Mouse (Mus musculus) C2C12 (cell line): ENCODE data around the gene Ddx10. TPM values are rescaled to one million over a fixed set of nuclear protein-coding genes. Genes with fewer than 3 reads are reported as not detected.
A peak's percentile ranks its signal among the peaks of the same experiment; 100 is the strongest.

Experiments used
- H3K27me3 ChIP-seq: one replicate; pipeline ENCODE4 v1.6.1; 2011; ENCODE audit not compliant: control insufficient read depth, insufficient read depth, insufficient read length
- H3K36me3 ChIP-seq: one replicate; pipeline ENCODE4 v1.6.1; 2011; ENCODE audit not compliant: control insufficient read depth, insufficient read depth
- H3K4me3 ChIP-seq: one replicate; pipeline ENCODE4 v1.5.1; 2011; ENCODE audit warnings: mild to moderate bottlenecking, control low read depth; ENCODE audit not compliant: poor library complexity, insufficient read depth, severe bottlenecking
- H3K79me2 ChIP-seq: one replicate; pipeline ENCODE4 v1.6.1; 2011; ENCODE audit not compliant: control insufficient read depth, insufficient read depth
- H3K79me3 ChIP-seq: one replicate; pipeline ENCODE4 v1.6.1; 2011; ENCODE audit warnings: low read depth, control low read depth
- H3ac ChIP-seq: one replicate; pipeline ENCODE3; 2011; ENCODE audit warnings: low read depth; ENCODE audit not compliant: control insufficient read depth, insufficient read length
- CEBPB ChIP-seq: IDR thresholded peaks from one replicate; pipeline ENCODE4 v1.6.1; 2011; ENCODE audit warnings: low read depth, mild to moderate bottlenecking, control low read depth, moderate library complexity
- CTCF ChIP-seq: IDR thresholded peaks from one replicate; pipeline ENCODE4 v1.5.1; 2011; ENCODE audit not compliant: control insufficient read depth, insufficient read depth, insufficient read length
- FOSL1 ChIP-seq: IDR thresholded peaks from one replicate; pipeline ENCODE4 v1.8.0; 2011; ENCODE audit warnings: mild to moderate bottlenecking, low read length; ENCODE audit not compliant: poor library complexity, insufficient read depth, severe bottlenecking
- MAX ChIP-seq: IDR thresholded peaks from one replicate; pipeline ENCODE4 v1.6.1; 2011; ENCODE audit warnings: mild to moderate bottlenecking, control low read depth
- MYOD1 ChIP-seq: IDR thresholded peaks from one replicate; pipeline ENCODE4 v1.6.1; 2011; ENCODE audit warnings: low read depth; ENCODE audit not compliant: control insufficient read depth, insufficient read length
- MYOG ChIP-seq: IDR thresholded peaks from one replicate; pipeline ENCODE4 v1.6.1; 2011; ENCODE audit not compliant: control insufficient read depth, insufficient read length; ENCODE audit errors: extremely low read depth
- USF1 ChIP-seq: IDR thresholded peaks from one replicate; pipeline ENCODE4 v1.6.1; 2011; ENCODE audit warnings: low read depth, mild to moderate bottlenecking, control low read depth, moderate library complexity
- polyA plus RNA-seq: library from polyadenylated mRNA; unstranded; fragments of >200 nt; fragmentation: generic; extraction: Trizol; gene quantifications from one replicate; pipeline ENCODE4 v1.2.1, GENCODE M21; 2012; ENCODE audit warnings: missing spikeins

Ddx10 gene
- polyA plus RNA-seq, 1 experiment: 6.5 TPM

- Histone ChIP-seq H3K27me3 (no peaks in the 10 kb centered on the region), H3K79me3 (no peaks in the 10 kb centered on the region), H3K4me3 (no peak overlapping the region), H3ac (no peak overlapping the region), H3K79me2 (no peaks in the 10 kb centered on the region), H3K36me3 (no peaks in the 10 kb centered on the region)
- no peak for TF ChIP-seq MAX
- TF ChIP-seq MYOD1: peak; percentile 23
- TF ChIP-seq CTCF: no peak
Observed at GRCm38 (mm10) chr9:53140610-53141165, 107.2 kb downstream of the Ddx10 start.

- no peak overlapping the region for H3K4me3 ChIP-seq
Observed at GRCm38 (mm10) chr9:53132826-53133225, 115.0 kb downstream of the Ddx10 start.

GRCm38 (mm10) chr9:53130460-53130859 lies 117.4 kb downstream of the Ddx10 start:
- no peaks in the 10 kb centered on the region for H3K79me3 ChIP-seq
- no peak for TF ChIP-seq FOSL1
- no peak for TF ChIP-seq MAX
- no peak for TF ChIP-seq MYOD1
- TF ChIP-seq CTCF: no peak
- TF ChIP-seq CEBPB: no peak
- TF ChIP-seq MYOG: no peak
- TF ChIP-seq USF1: no peak
- H3K27me3 ChIP-seq: no peaks in the 10 kb centered on the region
- no peak overlapping the region for H3K4me3 ChIP-seq
- no peaks in the 10 kb centered on the region for H3K36me3 ChIP-seq
- no peak overlapping the region for H3ac ChIP-seq
- H3K79me2 ChIP-seq: no peaks in the 10 kb centered on the region

More at GRCm38 (mm10) chr9:53132826-53133225, 115.0 kb downstream of the Ddx10 start:
- no peak for TF ChIP-seq MYOG
- TF ChIP-seq USF1: no peak
- Histone ChIP-seq H3ac (no peak overlapping the region), H3K79me3 (no peaks in the 10 kb centered on the region), H3K36me3 (no peaks in the 10 kb centered on the region), H3K79me2 (no peaks in the 10 kb centered on the region), H3K27me3 (no peaks in the 10 kb centered on the region)

GRCm38 (mm10) chr9:53101103-53101502 lies 146.8 kb downstream of the Ddx10 start:
- Histone ChIP-seq H3K4me3 (no peak overlapping the region), H3ac (no peak overlapping the region), H3K27me3 (no peaks in the 10 kb centered on the region), H3K79me2 (no peaks in the 10 kb centered on the region), H3K79me3 (no peaks in the 10 kb centered on the region), H3K36me3 (no peaks in the 10 kb centered on the region)
- TF ChIP-seq USF1: no peak
- TF ChIP-seq MYOG: no peak
- no peak for TF ChIP-seq FOSL1

- no peaks in the 10 kb centered on the region for H3K79me2 ChIP-seq
- H3K36me3 ChIP-seq: no peaks in the 10 kb centered on the region
- H3K79me3 ChIP-seq: no peaks in the 10 kb centered on the region
- TF ChIP-seq MAX: no peak
- TF ChIP-seq MYOG: no peak
- TF ChIP-seq USF1: no peak
- no peak overlapping the region for H3K4me3 ChIP-seq
- no peak overlapping the region for H3ac ChIP-seq
- H3K27me3 ChIP-seq: no peaks in the 10 kb centered on the region
Observed at GRCm38 (mm10) chr9:53095319-53096165, 152.3 kb downstream of the Ddx10 start.

GRCm38 (mm10) chr9:53094536-53094935 lies 153.3 kb downstream of the Ddx10 start:
- Histone ChIP-seq H3K79me3 (no peaks in the 10 kb centered on the region), H3K27me3 (no peaks in the 10 kb centered on the region), H3K79me2 (no peaks in the 10 kb centered on the region), H3K36me3 (no peaks in the 10 kb centered on the region), H3K4me3 (no peak overlapping the region), H3ac (no peak overlapping the region)
- no peak for TF ChIP-seq MAX
- no peak for TF ChIP-seq MYOG
- no peak for TF ChIP-seq FOSL1
- TF ChIP-seq CEBPB: no peak
